Mouse (Mus musculus) forebrain, embryonic 11.5 days (tissue): ENCODE data around the gene Rnf145. TPM values are rescaled to one million over a fixed set of nuclear protein-coding genes. Genes with fewer than 3 reads are reported as not detected.
"Not testable (repeated sequence)": the region's sequence is repeated elsewhere in the genome, so short reads cannot be mapped to it uniquely, and the experiment has no call there.

ENCODE experiments used
- ATAC-seq: fragments of 200-750 bp; cut with Nextera tagmentation; replicated peaks from 2 replicates; pipeline ENCODE4 v1.8.0; 2017; ENCODE audit warnings: moderate TSS enrichment; ENCODE audit not compliant: low FRiP score
- DNase-seq: peaks from one replicate; pipeline ENCODE4 v3.0.0-alpha.2; 2017; ENCODE audit warnings: low spot score
- H3K27ac ChIP-seq: fragments of 300-500 bp; sonication (generic); 2 replicates; pipeline ENCODE4 v1.5.1; 2014; ENCODE audit warnings: low read depth, low read length
- H3K27me3 ChIP-seq: fragments of 300-500 bp; sonication (generic); 2 replicates; pipeline ENCODE4 v1.6.1; 2014; ENCODE audit warnings: mild to moderate bottlenecking, low read length, mixed read lengths; ENCODE audit not compliant: control insufficient read depth, insufficient read depth
- H3K36me3 ChIP-seq: fragments of 300-500 bp; sonication (generic); 2 replicates; pipeline ENCODE4 v1.6.1; 2014; ENCODE audit warnings: mild to moderate bottlenecking, low read length, moderate library complexity, mixed read lengths; ENCODE audit not compliant: control insufficient read depth, insufficient read depth
- H3K4me1 ChIP-seq: fragments of 300-500 bp; sonication (generic); replicated peaks from 2 replicates; pipeline ENCODE4 v1.6.1; 2014; ENCODE audit warnings: low read length, mixed read lengths; ENCODE audit not compliant: control insufficient read depth, insufficient read depth
- H3K4me2 ChIP-seq: fragments of 300-500 bp; sonication (generic); 2 replicates; pipeline ENCODE4 v1.6.1; 2014; ENCODE audit warnings: low read depth, mild to moderate bottlenecking, low read length, moderate library complexity, mixed read lengths; ENCODE audit not compliant: severe bottlenecking
- H3K4me3 ChIP-seq: fragments of 300-500 bp; sonication (generic); 2 replicates; pipeline ENCODE4 v1.5.1; 2014; ENCODE audit warnings: low read depth, low read length
- H3K9ac ChIP-seq: fragments of 300-500 bp; sonication (generic); 2 replicates; pipeline ENCODE4 v1.6.1; 2014; ENCODE audit warnings: low read length
- H3K9me3 ChIP-seq: fragments of 300-500 bp; sonication (generic); 2 replicates; pipeline ENCODE4 v1.6.1; 2016; ENCODE audit warnings: low read length, mixed read lengths; ENCODE audit not compliant: control insufficient read depth
- WGBS: fragments of 180-500 bp; shearing (Covaris S2); extraction: QIAGEN DNeasy Blood & Tissue Kit; methylation state at CpG from one replicate; pipeline ENCODE4 v1.1.7; 2014; 5-methylcytosine and 5-hydroxymethylcytosine counted together
- polyA plus RNA-seq: library from polyadenylated mRNA; unstranded; fragments of >200 nt; fragmentation: Nextera tagmentation; extraction: Ambion mirVana; gene quantifications from 2 replicates; pipeline ENCODE4 v1.2.1, GENCODE M21; 2014

Rnf145 gene
- polyA plus RNA-seq, 1 experiment from 2014 or later, result 124 TPM

- no peak for ATAC-seq
- Histone ChIP-seq H3K9ac (no peak overlapping the region), H3K4me2 (no peak overlapping the region), H3K4me1 (no peaks in the 10 kb centered on the region), H3K9me3 (no peaks in the 10 kb centered on the region), H3K4me3 (no peak overlapping the region), H3K27me3 (no peaks in the 10 kb centered on the region), H3K27ac (no peak overlapping the region), H3K36me3 (peaks cover 10% of the 10 kb centered on the region)
- DNase-seq, result no peak
- 94% methylated on average over 6 of the region's 6 CpGs for WGBS
Measured at GRCm38 (mm10) chr11:44559466-44559865, 40.7 kb downstream of the Rnf145 start.

- H3K4me1 ChIP-seq, result no peaks in the 10 kb centered on the region
- H3K9ac ChIP-seq, result no peak overlapping the region
- no peaks in the 10 kb centered on the region for H3K9me3 ChIP-seq
- H3K36me3 ChIP-seq, result peaks cover 10% of the 10 kb centered on the region
- H3K27ac ChIP-seq, result no peak overlapping the region
- no peak for ATAC-seq
- WGBS, result 93% methylated on average over 8 of the region's 8 CpGs
- no peaks in the 10 kb centered on the region for H3K27me3 ChIP-seq
- no peak for DNase-seq
- H3K4me2 ChIP-seq, result no peak overlapping the region
- H3K4me3 ChIP-seq, result no peak overlapping the region
Measured at GRCm38 (mm10) chr11:44560396-44560795, 41.6 kb downstream of the Rnf145 start.

DNA sequence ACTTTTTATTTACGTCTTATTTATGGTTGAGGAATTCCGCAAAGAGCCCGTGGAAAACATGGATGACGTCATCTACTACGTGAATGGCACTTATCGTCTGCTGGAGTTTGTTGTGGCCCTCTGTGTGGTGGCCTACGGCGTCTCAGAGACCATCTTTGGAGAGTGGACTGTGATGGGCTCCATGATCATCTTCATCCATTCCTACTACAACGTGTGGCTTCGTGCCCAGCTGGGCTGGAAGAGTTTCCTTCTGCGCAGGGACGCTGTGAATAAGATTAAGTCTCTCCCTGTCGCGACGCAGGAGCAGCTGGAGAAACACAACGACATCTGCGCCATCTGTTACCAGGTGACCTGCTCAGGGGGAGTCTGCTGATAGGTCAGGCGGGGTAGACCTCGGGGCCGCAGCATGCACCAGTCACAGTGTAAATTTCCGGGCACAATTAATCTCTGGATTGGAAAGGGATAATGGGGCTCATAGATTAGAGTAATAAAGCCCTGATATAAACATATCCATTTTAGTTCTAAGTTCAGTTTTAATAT, 42.8 kb downstream of the Rnf145 start:
- ATAC-seq (no peak), DNase-seq (no peak)
- Histone ChIP-seq H3K4me3 (no peak overlapping the region), H3K4me2 (no peak overlapping the region), H3K36me3 (peaks cover 10% of the 10 kb centered on the region), H3K9me3 (no peaks in the 10 kb centered on the region), H3K9ac (no peak overlapping the region), H3K27ac (no peak overlapping the region), H3K4me1 (no peaks in the 10 kb centered on the region), H3K27me3 (no peaks in the 10 kb centered on the region)
- 85% methylated on average over 21 of the region's 21 CpGs for WGBS

DNA sequence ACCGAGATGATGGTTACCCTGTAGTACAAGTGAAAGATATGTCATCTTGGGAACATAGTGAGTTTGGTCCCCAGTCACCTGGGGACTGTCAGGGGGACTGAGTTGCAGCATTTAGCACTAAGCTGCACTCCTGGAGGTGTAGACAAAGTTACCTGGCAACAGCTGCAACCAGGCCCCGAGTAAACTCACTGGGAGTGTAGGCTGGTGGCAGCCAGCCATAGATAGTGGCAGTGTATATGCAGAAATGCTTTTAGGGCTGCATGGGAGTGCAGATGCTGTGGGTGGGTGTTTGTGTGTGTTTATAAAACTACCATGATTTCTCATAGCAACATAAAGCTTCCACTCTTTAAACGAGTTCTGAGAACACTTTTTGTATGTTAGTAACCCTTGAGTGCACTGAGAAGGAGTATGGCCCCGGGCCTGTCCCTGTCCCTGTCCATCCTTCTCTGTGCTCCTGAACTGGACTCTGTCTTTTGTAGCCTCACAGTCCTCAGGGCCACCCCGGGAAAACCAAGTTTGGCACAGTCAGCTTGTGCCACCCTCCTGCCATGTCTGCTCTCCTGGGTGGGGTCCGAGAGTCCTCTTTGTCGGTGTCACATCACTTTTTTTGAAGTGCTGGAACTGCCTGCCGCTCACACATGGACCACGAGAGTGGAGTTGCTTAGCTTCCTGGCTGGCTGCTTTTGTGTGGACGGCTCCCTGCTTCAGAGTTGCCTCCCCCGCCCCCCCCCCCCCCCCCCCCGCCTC, 43.8 kb downstream of the Rnf145 start:
- H3K9ac ChIP-seq, result no peak overlapping the region
- no peak overlapping the region for H3K4me3 ChIP-seq
- no peaks in the 10 kb centered on the region for H3K4me1 ChIP-seq
- ATAC-seq, result no peak
- H3K27me3 ChIP-seq, result no peaks in the 10 kb centered on the region
- H3K9me3 ChIP-seq, result no peaks in the 10 kb centered on the region
- no peak for DNase-seq
- no peak overlapping the region for H3K27ac ChIP-seq
- peaks cover 4% of the 10 kb centered on the region for H3K36me3 ChIP-seq
- WGBS, result 79% methylated on average over 11 of the region's 12 CpGs
- H3K4me2 ChIP-seq, result no peak overlapping the region

GRCm38 (mm10) chr11:44564245-44564864, 45.6 kb downstream of the Rnf145 start:
- WGBS, result 94% methylated on average over 12 of the region's 12 CpGs

DNA sequence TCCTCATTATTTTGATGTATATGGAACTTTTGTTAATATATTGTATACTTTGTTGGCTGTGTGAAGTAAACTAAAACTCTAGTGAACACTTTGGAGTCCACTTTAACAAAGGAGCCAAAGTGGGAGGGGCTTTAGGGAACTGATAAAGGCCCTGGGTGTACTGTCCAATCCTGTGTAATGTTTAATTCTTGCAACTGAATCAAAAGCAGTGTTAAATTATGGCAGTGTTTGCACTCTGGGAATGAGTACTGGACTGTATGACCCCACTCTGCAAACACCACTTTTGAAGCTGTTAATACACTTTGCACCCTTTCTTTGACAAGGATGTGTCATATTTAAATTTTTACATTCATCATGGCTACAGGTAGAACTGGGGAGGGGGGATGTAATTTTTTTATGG, 46.2 kb downstream of the Rnf145 start:
- no peak overlapping the region for H3K4me3 ChIP-seq
- no peaks in the 10 kb centered on the region for H3K4me1 ChIP-seq
- no peak for ATAC-seq
- DNase-seq, result no peak
- no peak overlapping the region for H3K9ac ChIP-seq
- H3K36me3 ChIP-seq, result peaks cover 4% of the 10 kb centered on the region
- no peaks in the 10 kb centered on the region for H3K9me3 ChIP-seq
- H3K4me2 ChIP-seq, result no peak overlapping the region
- no peaks in the 10 kb centered on the region for H3K27me3 ChIP-seq
- no peak overlapping the region for H3K27ac ChIP-seq

More at GRCm38 (mm10) chr11:44564245-44564864, 45.6 kb downstream of the Rnf145 start:
- H3K4me2 ChIP-seq, result no peak overlapping the region
- H3K4me1 ChIP-seq, result no peaks in the 10 kb centered on the region
- no peak overlapping the region for H3K9ac ChIP-seq
- peaks cover 4% of the 10 kb centered on the region for H3K36me3 ChIP-seq
- no peak overlapping the region for H3K4me3 ChIP-seq
- ATAC-seq (no peak), DNase-seq (no peak)
- no peaks in the 10 kb centered on the region for H3K27me3 ChIP-seq
- no peak overlapping the region for H3K27ac ChIP-seq
- no peaks in the 10 kb centered on the region for H3K9me3 ChIP-seq

DNA sequence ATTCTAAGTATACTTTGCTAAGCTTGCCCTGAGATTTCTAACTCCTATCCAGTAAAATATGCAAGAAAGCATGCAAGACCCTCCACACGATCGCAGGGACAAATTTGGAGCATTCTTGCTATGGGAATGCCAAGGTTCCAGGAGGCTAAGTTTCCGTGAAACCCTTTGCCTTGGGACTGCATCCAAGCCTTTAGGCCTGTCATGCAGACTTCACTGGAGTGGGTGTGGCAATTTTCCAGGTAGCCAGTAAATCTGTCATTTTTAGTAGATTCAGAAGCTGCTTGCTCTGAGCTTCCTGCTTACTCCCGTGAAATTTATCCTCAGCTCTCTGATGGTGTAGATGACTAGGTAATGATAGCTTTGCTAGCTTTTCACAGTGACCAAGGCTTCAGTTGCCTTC, 51.6 kb downstream of the Rnf145 start:
- not testable (repeated sequence) for ATAC-seq, H3K9me3 ChIP-seq, DNase-seq, H3K36me3 ChIP-seq, H3K4me3 ChIP-seq, H3K27me3 ChIP-seq, H3K9ac ChIP-seq, H3K4me2 ChIP-seq, H3K27ac ChIP-seq, H3K4me1 ChIP-seq
- 98% methylated on average over 4 of the region's 4 CpGs for whole genome bisulfite sequencing

- H3K27ac ChIP-seq, result no peak overlapping the region
- DNase-seq (no peak), ATAC-seq (no peak)
- H3K4me1 ChIP-seq, result no peaks in the 10 kb centered on the region
- no peak overlapping the region for H3K4me3 ChIP-seq
- 96% methylated on average over 5 of the region's 5 CpGs for WGBS
- no peaks in the 10 kb centered on the region for H3K9me3 ChIP-seq
- no peaks in the 10 kb centered on the region for H3K27me3 ChIP-seq
- no peak overlapping the region for H3K9ac ChIP-seq
- no peak overlapping the region for H3K4me2 ChIP-seq
- no peaks in the 10 kb centered on the region for H3K36me3 ChIP-seq
Measured at GRCm38 (mm10) chr11:44572781-44573180, 54.0 kb downstream of the Rnf145 start.
